Mouse (Mus musculus) embryonic facial prominence, embryonic 14.5 days (tissue): ENCODE measurements around the gene Spta1. TPM values are rescaled to one million over a fixed set of nuclear protein-coding genes. Genes with fewer than 3 reads are reported as not detected.

Source experiments
- ATAC-seq: fragments of 200-750 bp; cut with Nextera tagmentation; 2 replicates; pipeline ENCODE4 v1.8.0; 2017; ENCODE audit warnings: low read depth, moderate number of reproducible peaks, moderate TSS enrichment
- DNase-seq: peaks from one replicate; pipeline ENCODE4 v3.0.0-alpha.2; 2015; ENCODE audit warnings: low spot score
- H3K27ac ChIP-seq: fragments of 300-500 bp; sonication (generic); replicated peaks from 2 replicates; pipeline ENCODE4 v1.5.1; 2014; ENCODE audit warnings: low read depth, mild to moderate bottlenecking, low read length, moderate library complexity
- H3K27me3 ChIP-seq: fragments of 300-500 bp; sonication (generic); replicated peaks from 2 replicates; pipeline ENCODE4 v1.6.1; 2014; ENCODE audit warnings: low read length; ENCODE audit not compliant: control insufficient read depth, insufficient read depth
- H3K36me3 ChIP-seq: fragments of 300-500 bp; sonication (generic); 2 replicates; pipeline ENCODE4 v1.6.1; 2014; ENCODE audit warnings: low read length, mixed read lengths; ENCODE audit not compliant: control insufficient read depth, insufficient read depth
- H3K4me1 ChIP-seq: fragments of 300-500 bp; sonication (generic); 2 replicates; pipeline ENCODE4 v1.6.1; 2014; ENCODE audit warnings: antibody characterized with exemption, low read length; ENCODE audit not compliant: control insufficient read depth, insufficient read depth
- H3K4me2 ChIP-seq: fragments of 300-500 bp; sonication (generic); 2 replicates; pipeline ENCODE4 v1.6.1; 2014; ENCODE audit warnings: low read depth, mild to moderate bottlenecking, low read length, moderate library complexity, mixed read lengths
- H3K4me3 ChIP-seq: fragments of 300-500 bp; sonication (generic); 2 replicates; pipeline ENCODE4 v1.5.1; 2014; ENCODE audit warnings: low read depth, mild to moderate bottlenecking, low read length
- H3K9ac ChIP-seq: fragments of 300-500 bp; sonication (generic); 2 replicates; pipeline ENCODE4 v1.6.1; 2014; ENCODE audit warnings: low read depth, mild to moderate bottlenecking, low read length, moderate library complexity, mixed read lengths
- H3K9me3 ChIP-seq: fragments of 300-500 bp; sonication (generic); 2 replicates; pipeline ENCODE4 v1.6.1; 2016; ENCODE audit warnings: low read length; ENCODE audit not compliant: control insufficient read depth
- WGBS: fragments of 180-500 bp; shearing (Covaris S2); extraction: QIAGEN DNeasy Blood & Tissue Kit; methylation state at CpG from one replicate; pipeline ENCODE4 v1.1.7; 2014; 5-methylcytosine and 5-hydroxymethylcytosine counted together
- polyA plus RNA-seq: library from polyadenylated mRNA; unstranded; fragments of >200 nt; fragmentation: Nextera tagmentation; extraction: Ambion mirVana; gene quantifications from 2 replicates; pipeline ENCODE4 v1.2.1, GENCODE M21; 2014

Gene Spta1
- polyA plus RNA-seq, 1 experiment from 2014 or later = 0.57 TPM

DNA sequence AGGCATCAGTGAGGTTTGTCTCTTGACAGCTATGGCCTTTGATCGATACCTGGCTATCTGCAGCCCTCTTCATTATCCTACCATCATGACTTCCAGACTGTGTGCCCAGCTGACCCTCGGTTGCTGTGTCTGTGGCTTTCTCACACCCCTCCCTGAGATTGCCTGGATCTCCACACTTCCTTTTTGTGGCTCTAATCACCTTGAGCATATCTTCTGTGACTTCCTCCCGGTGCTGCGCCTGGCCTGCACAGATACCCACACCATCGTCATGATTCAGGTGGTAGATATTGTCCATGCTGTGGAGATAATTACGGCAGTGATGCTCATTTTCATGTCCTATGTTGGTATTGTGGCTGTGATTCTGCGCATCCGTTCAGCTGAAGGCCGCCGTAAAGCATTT lies 13.5 kb upstream of the Spta1 start:
- Histone ChIP-seq H3K4me2 (no peak overlapping the region), H3K27ac (no peak overlapping the region), H3K36me3 (no peaks in the 10 kb centered on the region), H3K4me3 (no peak overlapping the region), H3K27me3 (no peaks in the 10 kb centered on the region), H3K4me1 (no peaks in the 10 kb centered on the region), H3K9ac (no peak overlapping the region), H3K9me3 (no peaks in the 10 kb centered on the region)
- WGBS = 89% methylated on average over 10 of the region's 10 CpGs
- DNase-seq (no peak), ATAC-seq (no peak)

- Histone ChIP-seq H3K4me1 (no peaks in the 10 kb centered on the region), H3K9ac (no peak overlapping the region), H3K4me3 (no peak overlapping the region), H3K27me3 (no peaks in the 10 kb centered on the region), H3K27ac (no peak overlapping the region), H3K4me2 (no peak overlapping the region), H3K9me3 (no peaks in the 10 kb centered on the region), H3K36me3 (no peaks in the 10 kb centered on the region)
- no peak for ATAC-seq
- no peak for DNase-seq
Measured at GRCm38 (mm10) chr1:174169024-174169423, 3.6 kb upstream of the Spta1 start.

DNA sequence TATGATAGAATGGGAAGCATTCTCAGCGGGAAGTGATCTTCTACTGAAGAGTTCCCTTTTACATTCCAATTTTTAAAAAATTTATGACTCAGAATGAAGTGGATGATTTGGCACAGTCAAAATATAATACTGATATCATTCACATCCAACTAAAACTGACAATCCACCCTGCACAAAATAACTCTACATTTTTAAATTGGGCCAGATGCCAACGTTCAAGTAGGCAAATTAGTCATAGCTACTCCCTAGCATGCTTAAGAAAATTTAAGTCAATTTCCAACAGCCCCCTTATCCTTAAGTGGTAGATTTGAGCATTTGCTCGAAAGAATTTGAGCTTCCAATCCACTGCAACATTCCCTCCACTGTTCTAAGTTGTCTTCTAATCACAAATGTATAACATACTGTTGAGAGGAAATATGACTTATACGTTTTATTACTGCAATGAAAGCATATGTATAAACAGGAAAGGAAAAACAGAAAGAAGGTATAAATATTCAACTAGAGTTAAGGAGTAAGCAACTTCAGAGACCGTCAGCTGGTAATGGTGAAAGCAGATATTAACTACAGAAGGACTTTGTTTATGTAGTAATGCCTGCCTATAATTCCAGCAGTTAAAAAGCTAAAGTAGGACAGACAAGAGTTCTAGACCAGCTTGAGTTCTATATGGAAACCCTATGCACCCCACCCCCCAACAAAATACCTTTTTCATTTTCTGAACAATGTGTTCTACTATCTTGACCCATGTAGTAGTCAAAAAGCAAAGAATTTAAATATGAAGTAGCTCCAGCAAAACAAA lies 1.7 kb upstream of the Spta1 start:
- DNase-seq = no peak
- no peak overlapping the region for H3K27ac ChIP-seq
- no peaks in the 10 kb centered on the region for H3K27me3 ChIP-seq
- H3K9me3 ChIP-seq = no peaks in the 10 kb centered on the region
- no peaks in the 10 kb centered on the region for H3K4me1 ChIP-seq
- H3K4me2 ChIP-seq = no peak overlapping the region
- no peak overlapping the region for H3K9ac ChIP-seq
- H3K4me3 ChIP-seq = no peak overlapping the region
- no peak for ATAC-seq
- H3K36me3 ChIP-seq = no peaks in the 10 kb centered on the region
- 75% methylated on average over 5 of the region's 5 CpGs for WGBS

DNA sequence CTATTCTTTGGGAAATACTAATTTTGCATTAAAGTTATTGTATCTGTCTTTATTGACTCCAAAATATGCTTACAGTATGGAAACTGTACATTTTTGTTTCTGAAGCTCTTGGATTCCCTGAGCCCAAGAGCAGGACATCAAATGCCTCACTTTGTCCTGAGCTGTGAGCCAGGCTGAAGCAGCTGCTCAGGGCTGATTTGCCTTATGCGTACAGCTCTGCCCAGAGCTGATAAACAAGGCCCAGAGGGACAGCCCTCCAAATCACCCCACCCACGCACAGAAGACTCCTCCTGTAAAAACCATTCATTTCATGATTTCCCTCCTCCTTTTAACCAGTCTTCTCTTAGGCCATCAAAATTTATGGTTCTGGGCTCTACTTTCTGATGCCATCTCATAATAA lies 1.0 kb upstream of the Spta1 start:
- DNase-seq (no peak), ATAC-seq (no peak)
- Histone ChIP-seq H3K27me3 (no peaks in the 10 kb centered on the region), H3K9me3 (no peaks in the 10 kb centered on the region), H3K36me3 (no peaks in the 10 kb centered on the region), H3K9ac (no peak overlapping the region), H3K4me2 (no peak overlapping the region), H3K27ac (no peak overlapping the region), H3K4me3 (no peak overlapping the region), H3K4me1 (no peaks in the 10 kb centered on the region)
- 57% methylated on average over 2 of the region's 2 CpGs for WGBS

DNA sequence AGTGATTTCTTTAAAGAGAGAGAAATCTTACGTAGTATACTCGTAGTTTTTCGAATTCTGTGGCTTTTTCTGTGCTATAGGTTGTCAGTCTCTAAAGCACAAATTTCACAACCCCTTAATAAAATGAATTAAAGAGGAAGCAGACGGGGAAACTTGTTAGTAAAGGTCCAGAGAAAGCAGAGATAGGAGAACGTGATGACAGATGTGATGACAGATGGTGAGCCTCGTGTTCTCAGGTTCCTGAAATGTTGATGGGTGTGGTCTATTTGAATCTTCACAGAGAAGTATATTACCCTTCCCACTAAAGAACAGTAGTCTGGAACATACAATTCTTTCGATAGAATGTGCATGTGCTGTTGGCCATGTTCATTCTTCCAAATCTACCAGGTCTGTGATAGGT lies 32.1 kb downstream of the Spta1 start:
- Histone ChIP-seq H3K27me3 (no peaks in the 10 kb centered on the region), H3K27ac (no peak overlapping the region), H3K36me3 (no peaks in the 10 kb centered on the region), H3K4me2 (no peak overlapping the region), H3K4me3 (no peak overlapping the region), H3K4me1 (no peaks in the 10 kb centered on the region), H3K9me3 (no peaks in the 10 kb centered on the region), H3K9ac (no peak overlapping the region)
- WGBS = 65% methylated on average over 7 of the region's 7 CpGs
- ATAC-seq (no peak), DNase-seq (no peak)

- H3K27ac ChIP-seq = no peak overlapping the region
- H3K9me3 ChIP-seq = no peaks in the 10 kb centered on the region
- H3K36me3 ChIP-seq = no peaks in the 10 kb centered on the region
- H3K4me1 ChIP-seq = no peaks in the 10 kb centered on the region
- H3K4me2 ChIP-seq = no peak overlapping the region
- DNase-seq (no peak), ATAC-seq (no peak)
- H3K27me3 ChIP-seq = no peaks in the 10 kb centered on the region
- WGBS = 79% methylated on average over 5 of the region's 5 CpGs
- H3K4me3 ChIP-seq = no peak overlapping the region
- H3K9ac ChIP-seq = no peak overlapping the region
Measured at GRCm38 (mm10) chr1:174212286-174212685, 39.7 kb downstream of the Spta1 start.

- H3K9ac ChIP-seq = no peak overlapping the region
- ATAC-seq (no peak), DNase-seq (no peak)
- no peaks in the 10 kb centered on the region for H3K27me3 ChIP-seq
- no peaks in the 10 kb centered on the region for H3K36me3 ChIP-seq
- H3K9me3 ChIP-seq = no peaks in the 10 kb centered on the region
- 53% methylated on average over 8 of the region's 8 CpGs for WGBS
- H3K4me2 ChIP-seq = no peak overlapping the region
- no peaks in the 10 kb centered on the region for H3K4me1 ChIP-seq
- no peak overlapping the region for H3K4me3 ChIP-seq
- H3K27ac ChIP-seq = no peak overlapping the region
Measured at GRCm38 (mm10) chr1:174215270-174216038, 42.9 kb downstream of the Spta1 start.

GRCm38 (mm10) chr1:174216528-174217204 lies 44.1 kb downstream of the Spta1 start:
- Histone ChIP-seq H3K36me3 (no peaks in the 10 kb centered on the region), H3K27me3 (no peaks in the 10 kb centered on the region), H3K4me2 (no peak overlapping the region), H3K4me1 (no peaks in the 10 kb centered on the region), H3K9ac (no peak overlapping the region), H3K27ac (no peak overlapping the region), H3K9me3 (no peaks in the 10 kb centered on the region), H3K4me3 (no peak overlapping the region)
- no peak for ATAC-seq
- no peak for DNase-seq
- WGBS = 88% methylated on average over 7 of the region's 8 CpGs
